8 mouse cellular contexts compared by ENCODE assay signal in the genomic region with DNA sequence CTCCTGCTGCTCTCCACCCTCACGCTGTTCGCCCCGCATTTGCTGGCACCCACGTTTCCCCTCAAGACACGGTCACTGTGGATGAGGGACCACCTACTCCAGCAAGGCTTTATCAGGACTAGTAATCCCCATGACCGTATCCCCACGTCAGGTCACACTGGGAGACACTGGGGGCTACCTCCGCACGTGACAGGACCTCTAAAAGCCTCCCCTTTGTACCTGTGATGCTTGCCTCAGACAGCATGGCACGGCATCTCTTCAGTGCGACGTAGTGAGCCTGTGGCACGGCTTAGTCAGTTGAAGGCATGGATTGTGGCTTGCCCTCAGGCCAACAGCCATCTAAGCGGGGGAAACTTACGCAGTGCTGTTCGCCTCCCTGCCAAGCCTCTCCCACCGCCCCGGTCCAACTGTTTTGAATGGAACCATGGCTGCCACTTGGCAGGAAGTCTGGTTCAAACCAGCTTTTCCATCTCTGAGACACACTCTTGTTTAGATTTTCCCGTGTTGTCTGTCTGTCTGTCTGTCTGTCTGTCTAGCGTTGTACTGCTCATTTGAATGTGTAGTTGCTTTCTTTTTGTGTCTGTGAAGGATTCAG.
A peak's percentile ranks its signal among the peaks of the same experiment; 100 is the strongest.
DNase-seq lines count a peak whose midpoint lies in the region; ATAC-seq and TF ChIP-seq lines count a peak whose summit lies in the region.

No protein-coding gene starts in this region.

- no peak for ATAC-seq in activated CD4-positive, CD25-positive, alpha-beta regulatory T cell, adult 4 months

- no peak for TF ChIP-seq CTCF in olfactory bulb, adult 2 months (IDR thresholded peaks at IDR 0.05; ENCODE audit: insufficient read depth, low read depth, low read length)

- peak; percentile 64 for DNase-seq in cerebellum, postnatal 10 days
- DNase-seq in cerebellum, adult 18-20 months = no peak
- DNase-seq in left cerebral cortex, postnatal 4 days = peak; percentile 42
- DNase-seq in left cerebral cortex, adult 18-20 months (ENCODE audit: low spot score in 2 of 2) = no peak
- DNase-seq in heart, postnatal 4 days = peak; percentile 36
- no peak for DNase-seq in spleen, adult 18-20 months

- 0 out of 2 replicates have a peak overlapping the region, but pooled peaks have one; percentile 0 for H3K4me3 ChIP-seq in olfactory bulb, adult 2 months (ENCODE audit: insufficient read depth, low read depth, low read length)

- H3K27ac ChIP-seq in olfactory bulb, adult 2 months (ENCODE audit: insufficient read depth, low read depth, low read length) = 0 out of 2 replicates have a peak overlapping the region, but pooled peaks have one; percentile 7

- H3K4me1 ChIP-seq in olfactory bulb, adult 2 months (ENCODE audit: control insufficient read depth, insufficient read depth, low read length) = peaks cover 5% of the 10 kb centered on the region

- intact Hi-C loops in left cerebral cortex, postnatal 4 days (cut with DNase I) = loop anchor here (5.0 kb wide), 1 partner anchor 636 kb away; a partner anchor contains a TSS

- TF ChIP-seq POLR2A in olfactory bulb, adult 2 months (IDR thresholded peaks at IDR 0.05; ENCODE audit: insufficient read depth, low read depth, low read length) = no peak

- 40% methylated on average over 20 of the region's 20 CpGs for WGBS in olfactory bulb, adult 2 months

Comparison
In these comparisons a context has a peak if more than half of its experiments do, and no peak if none do; other contexts are left out.
1. DNase-seq: peak in cerebellum, postnatal 10 days (2 of 2), left cerebral cortex, postnatal 4 days (single experiment) and heart, postnatal 4 days (single experiment); none in cerebellum, adult 18-20 months (0 of 2), left cerebral cortex, adult 18-20 months (0 of 2) and spleen, adult 18-20 months (0 of 2).